14 mouse cellular contexts compared by ENCODE assay signal in genomic region chr19:28335890-28336289, GRCm38 (mm10).
DNase-seq lines count a peak whose midpoint lies in the region; ATAC-seq and TF ChIP-seq lines count a peak whose summit lies in the region.
"Had no signal": no experiment of that assay in that cellular context is flagged by ENCODE, and none has a peak within 500 bp of the region (broad histone marks: within the 10 kb centered on the region; RNA-seq: fewer than 3 reads in every experiment).

No protein-coding gene starts in this region.

- H3K9ac ChIP-seq in heart, adult 2 months (ENCODE audit: low read depth, low read length): no peak overlapping the region
- no peak overlapping the region for H3K9ac ChIP-seq in hindbrain, embryonic 16.5 days (ENCODE audit: low read depth, low read length)
- H3K9ac ChIP-seq in hindbrain, embryonic 14.5 days: no peak overlapping the region; the same call in 1 of the 2 replicates
- no peak overlapping the region for H3K9ac ChIP-seq in limb, embryonic 13.5 days
- no peak overlapping the region for H3K9ac ChIP-seq in stomach, postnatal 0 days (ENCODE audit: low read length)
- H3K9ac ChIP-seq: kidney, embryonic 15.5 days had no signal

- no peak overlapping the region for H3K4me3 ChIP-seq in heart, adult 2 months
- H3K4me3 ChIP-seq in hindbrain, embryonic 16.5 days (ENCODE audit: low read length): no peak overlapping the region
- H3K4me3 ChIP-seq in hindbrain, embryonic 14.5 days (replicated peaks; ENCODE audit: low read length): no peak overlapping the region
- no peak overlapping the region for H3K4me3 ChIP-seq in limb, embryonic 13.5 days
- H3K4me3 ChIP-seq in stomach, postnatal 0 days (ENCODE audit: low read depth, low read length): no peak overlapping the region
- H3K4me3 ChIP-seq: kidney, embryonic 15.5 days; left cerebral cortex, adult 2 months had no signal

- no peaks in the 10 kb centered on the region for H3K36me3 ChIP-seq in heart, adult 2 months (ENCODE audit: control insufficient read depth, insufficient read depth, low read length)
- H3K36me3 ChIP-seq in hindbrain, embryonic 16.5 days (ENCODE audit: control insufficient read depth, insufficient read depth, low read length): no peaks in the 10 kb centered on the region
- no peaks in the 10 kb centered on the region for H3K36me3 ChIP-seq in hindbrain, embryonic 14.5 days (replicated peaks; ENCODE audit: control insufficient read depth, insufficient read depth)
- H3K36me3 ChIP-seq in limb, embryonic 13.5 days: no peaks in the 10 kb centered on the region
- no peaks in the 10 kb centered on the region for H3K36me3 ChIP-seq in stomach, postnatal 0 days (ENCODE audit: control insufficient read depth, insufficient read depth, low read length)
- H3K36me3 ChIP-seq: kidney, embryonic 15.5 days had no signal

- peak; percentile 2 to 3 for DNase-seq in heart, adult 18-20 months
- DNase-seq in heart, adult 2 months: no peak
- no peak for DNase-seq in hindbrain, embryonic 14.5 days (ENCODE audit: low spot score)
- peak; percentile 36 for DNase-seq in embryo, embryonic 10.5 days (ENCODE audit: low spot score)
- DNase-seq in cerebellum, postnatal 4 days (ENCODE audit: low spot score in 2 of 2): no peak
- DNase-seq in stomach, postnatal 0 days (ENCODE audit: low spot score): no peak
- DNase-seq: liver; lung, adult 18-20 months; lung, postnatal 36 days had no signal

- H3K27me3 ChIP-seq in heart, adult 2 months (ENCODE audit: control insufficient read depth, insufficient read depth, low read length): no peaks in the 10 kb centered on the region
- no peaks in the 10 kb centered on the region for H3K27me3 ChIP-seq in hindbrain, embryonic 16.5 days (replicated peaks; ENCODE audit: control insufficient read depth, insufficient read depth, low read length)
- H3K27me3 ChIP-seq in hindbrain, embryonic 14.5 days (ENCODE audit: control insufficient read depth, insufficient read depth, low read length): no peaks in the 10 kb centered on the region
- H3K27me3 ChIP-seq in limb, embryonic 13.5 days: no peaks in the 10 kb centered on the region
- H3K27me3 ChIP-seq in stomach, postnatal 0 days (ENCODE audit: control insufficient read depth, insufficient read depth, low read length): no peaks in the 10 kb centered on the region
- H3K27me3 ChIP-seq: kidney, embryonic 15.5 days; Patski had no signal

- TF ChIP-seq EP300 in heart, adult 2 months (IDR thresholded peaks at IDR 0.05; ENCODE audit: insufficient read depth, low read depth, low read length): no peak
- TF ChIP-seq EP300 in stomach, postnatal 0 days (optimal IDR thresholded peaks at IDR 0.05): no peak

- TF ChIP-seq CTCF in heart, adult 2 months (IDR thresholded peaks at IDR 0.05): no peak
- no peak for TF ChIP-seq CTCF in stomach, postnatal 0 days (IDR thresholded peaks at IDR 0.05; ENCODE audit: low read depth)

- intact Hi-C loops in heart, adult 2 months (cut with DNase I): no loop called here

- H3K4me1 ChIP-seq in heart, adult 2 months (ENCODE audit: control insufficient read depth, insufficient read depth, low read length): peaks cover 1% of the 10 kb centered on the region; the same call in 1 of the 2 replicates
- H3K4me1 ChIP-seq in hindbrain, embryonic 16.5 days (ENCODE audit: control insufficient read depth, insufficient read depth, low read depth, low read length): peaks cover 15% of the 10 kb centered on the region
- H3K4me1 ChIP-seq in hindbrain, embryonic 14.5 days (replicated peaks; ENCODE audit: control insufficient read depth, insufficient read depth, low read length): peaks cover 24% of the 10 kb centered on the region
- peaks cover 34% of the 10 kb centered on the region for H3K4me1 ChIP-seq in limb, embryonic 13.5 days
- H3K4me1 ChIP-seq in stomach, postnatal 0 days (replicated peaks; ENCODE audit: control insufficient read depth, insufficient read depth): no peaks in the 10 kb centered on the region

- H3K79me2 ChIP-seq in heart, adult 2 months (replicated peaks; ENCODE audit: control insufficient read depth, insufficient read depth, low read length): no peaks in the 10 kb centered on the region

- WGBS in heart, adult 2 months: 27% methylated on average over 8 of the region's 8 CpGs
- WGBS in hindbrain, embryonic 16.5 days: 27% methylated on average over 8 of the region's 8 CpGs
- WGBS in hindbrain, embryonic 14.5 days: 44% methylated on average over 8 of the region's 8 CpGs
- 37% methylated on average over 8 of the region's 8 CpGs for WGBS in limb, embryonic 13.5 days
- WGBS in stomach, postnatal 0 days: 82% methylated on average over 8 of the region's 8 CpGs

- TF ChIP-seq POLR2A in heart, adult 2 months (IDR thresholded peaks at IDR 0.05; ENCODE audit: insufficient read depth, low read depth, low read length): no peak

- H3K27ac ChIP-seq in heart, adult 2 months: no peak overlapping the region
- no peak overlapping the region for H3K27ac ChIP-seq in hindbrain, embryonic 16.5 days (ENCODE audit: low read depth, low read length)
- H3K27ac ChIP-seq in hindbrain, embryonic 14.5 days: no peak overlapping the region
- H3K27ac ChIP-seq in limb, embryonic 13.5 days: no peak overlapping the region
- no peak overlapping the region for H3K27ac ChIP-seq in stomach, postnatal 0 days (replicated peaks)
- H3K27ac ChIP-seq: left cerebral cortex, adult 2 months had no signal

- no peak overlapping the region for H3K4me2 ChIP-seq in hindbrain, embryonic 16.5 days (ENCODE audit: low read length)
- H3K4me2 ChIP-seq in hindbrain, embryonic 14.5 days (replicated peaks): no peak overlapping the region
- no peak overlapping the region for H3K4me2 ChIP-seq in limb, embryonic 13.5 days (replicated peaks)
- no peak overlapping the region for H3K4me2 ChIP-seq in stomach, postnatal 0 days (replicated peaks; ENCODE audit: low read depth)
- H3K4me2 ChIP-seq: kidney, embryonic 15.5 days had no signal

- H3K9me3 ChIP-seq in hindbrain, embryonic 16.5 days (ENCODE audit: control insufficient read depth, low read length): no peaks in the 10 kb centered on the region
- no peaks in the 10 kb centered on the region for H3K9me3 ChIP-seq in hindbrain, embryonic 14.5 days (ENCODE audit: control insufficient read depth, low read length)
- H3K9me3 ChIP-seq in limb, embryonic 13.5 days: no peaks in the 10 kb centered on the region
- no peaks in the 10 kb centered on the region for H3K9me3 ChIP-seq in stomach, postnatal 0 days (ENCODE audit: control insufficient read depth, low read length)
- H3K9me3 ChIP-seq: kidney, embryonic 15.5 days had no signal

- ATAC-seq in hindbrain, embryonic 16.5 days: peak; percentile 48; the same call in 1 of the 2 replicates
- no peak for ATAC-seq in hindbrain, embryonic 14.5 days (ENCODE audit: low FRiP score)
- ATAC-seq in limb, embryonic 13.5 days (ENCODE audit: low FRiP score, low read depth): peak; percentile 51
- ATAC-seq in stomach, postnatal 0 days (ENCODE audit: low FRiP score, low TSS enrichment): no peak
- ATAC-seq: Patski had no signal

Comparison
In these comparisons a context has a peak if more than half of its experiments do, and no peak if none do; other contexts are left out.
1. DNase-seq: peak in heart, adult 18-20 months (2 of 2) and embryo, embryonic 10.5 days (single experiment); none in heart, adult 2 months (0 of 2), hindbrain, embryonic 14.5 days (single experiment), cerebellum, postnatal 4 days (0 of 2) and stomach, postnatal 0 days (single experiment).
2. ATAC-seq: peak in hindbrain, embryonic 16.5 days (single experiment) and limb, embryonic 13.5 days (single experiment); none in hindbrain, embryonic 14.5 days (single experiment) and stomach, postnatal 0 days (single experiment).